Mouse (Mus musculus): Measurements from ENCODE around the gene Camk1d. TPM values are rescaled to one million over a fixed set of nuclear protein-coding genes. Genes with fewer than 3 reads are reported as not detected.

Camk1d gene
- total and polyA plus RNA-seq, 2 experiments from 2014 or later: 7.2 to 16.6 TPM

DNA sequence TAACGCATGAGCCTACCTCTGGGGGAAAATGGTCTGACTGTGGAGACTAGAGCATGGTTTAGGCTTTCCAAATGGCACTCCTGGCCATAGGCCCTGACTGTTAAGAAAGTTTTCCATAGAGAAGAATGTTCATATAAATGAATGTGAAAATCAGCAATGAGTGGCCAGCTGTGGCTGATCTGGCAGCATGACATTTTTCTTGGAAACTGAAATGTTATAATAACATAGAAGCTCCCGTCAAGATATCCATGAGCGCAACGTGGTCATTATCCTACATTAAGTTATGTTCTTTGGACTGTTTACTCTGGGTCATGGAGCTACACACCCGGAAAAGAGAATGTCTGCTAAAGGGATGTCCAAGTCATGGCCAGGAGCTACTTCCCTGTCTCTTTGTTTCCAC is 397.6 kb downstream of the Camk1d start:
- Histone ChIP-seq H3K9me3 (ENCODE audit: low read length) (no peaks in the 10 kb centered on the region), H3K9ac (replicated peaks; ENCODE audit: low read length) (no peak overlapping the region), H3K4me3 (ENCODE audit: low read length) (no peak overlapping the region), H3K27me3 (ENCODE audit: insufficient read depth, low read length) (no peaks in the 10 kb centered on the region), H3K36me3 (ENCODE audit: insufficient read depth, low read length) (no peaks in the 10 kb centered on the region), H3K4me2 (ENCODE audit: low read depth, low read length) (no peak overlapping the region), H3K4me1 (ENCODE audit: insufficient read depth, low read length) (no peaks in the 10 kb centered on the region; the same call in 1 of the 2 replicates), H3K27ac (no peak overlapping the region)
- DNase-seq (ENCODE audit: low spot score): no peak
- TF ChIP-seq CTCF (IDR thresholded peaks at IDR 0.05; ENCODE audit: low read depth): no peak
- no peak for ATAC-seq
- WGBS: 88% methylated on average over 5 of the region's 5 CpGs

DNA sequence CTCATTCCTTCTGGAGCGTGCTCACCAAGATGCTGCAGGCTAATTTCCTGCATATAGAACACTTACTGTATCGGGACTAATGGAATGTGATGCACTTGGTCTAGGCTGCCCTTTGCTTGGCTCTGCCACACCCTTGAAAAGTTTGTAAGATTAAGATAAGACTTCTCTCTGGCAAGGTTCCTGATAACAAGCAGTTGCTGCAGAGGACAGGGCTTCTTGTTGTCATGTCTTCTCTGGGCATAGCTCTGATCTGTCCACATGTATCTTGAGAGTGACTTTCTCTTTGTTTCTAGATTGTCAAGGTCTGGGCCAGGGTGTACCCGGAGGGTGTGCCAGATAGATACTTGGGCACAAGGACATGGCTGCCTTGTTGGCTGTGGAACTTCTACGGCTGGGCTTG is 398.1 kb downstream of the Camk1d start:
- H3K36me3 ChIP-seq (ENCODE audit: insufficient read depth, low read length): no peaks in the 10 kb centered on the region
- H3K4me1 ChIP-seq (ENCODE audit: insufficient read depth, low read length): no peaks in the 10 kb centered on the region; the same call in 1 of the 2 replicates
- no peak overlapping the region for H3K27ac ChIP-seq
- no peak for DNase-seq (ENCODE audit: low spot score)
- TF ChIP-seq CTCF (IDR thresholded peaks at IDR 0.05; ENCODE audit: low read depth): no peak
- no peak for ATAC-seq
- no peaks in the 10 kb centered on the region for H3K27me3 ChIP-seq (ENCODE audit: insufficient read depth, low read length)
- H3K4me3 ChIP-seq (ENCODE audit: low read length): no peak overlapping the region
- no peaks in the 10 kb centered on the region for H3K9me3 ChIP-seq (ENCODE audit: low read length)
- WGBS: 88% methylated on average over 4 of the region's 4 CpGs
- H3K4me2 ChIP-seq (ENCODE audit: low read depth, low read length): no peak overlapping the region
- H3K9ac ChIP-seq (replicated peaks; ENCODE audit: low read length): no peak overlapping the region

GRCm38 (mm10) chr2:5315291-5315828 is 399.0 kb downstream of the Camk1d start:
- no peak for ATAC-seq
- no peaks in the 10 kb centered on the region; the same call in 1 of the 2 replicates for H3K4me1 ChIP-seq (ENCODE audit: insufficient read depth, low read length)
- H3K27ac ChIP-seq: no peak overlapping the region
- no peak overlapping the region for H3K9ac ChIP-seq (replicated peaks; ENCODE audit: low read length)
- no peak for TF ChIP-seq CTCF (IDR thresholded peaks at IDR 0.05; ENCODE audit: low read depth)
- no peaks in the 10 kb centered on the region for H3K36me3 ChIP-seq (ENCODE audit: insufficient read depth, low read length)
- H3K4me2 ChIP-seq (ENCODE audit: low read depth, low read length): no peak overlapping the region
- no peak for DNase-seq (ENCODE audit: low spot score)
- no peaks in the 10 kb centered on the region for H3K27me3 ChIP-seq (ENCODE audit: insufficient read depth, low read length)
- 47% methylated on average over 8 of the region's 8 CpGs for WGBS
- H3K4me3 ChIP-seq (ENCODE audit: low read length): no peak overlapping the region
- no peaks in the 10 kb centered on the region for H3K9me3 ChIP-seq (ENCODE audit: low read length)

- Histone ChIP-seq H3K4me2 (ENCODE audit: low read depth, low read length) (no peak overlapping the region), H3K4me3 (ENCODE audit: low read length) (no peak overlapping the region), H3K9ac (replicated peaks; ENCODE audit: low read length) (no peak overlapping the region), H3K27ac (no peak overlapping the region), H3K4me1 (ENCODE audit: insufficient read depth, low read length) (no peaks in the 10 kb centered on the region; the same call in 1 of the 2 replicates), H3K36me3 (ENCODE audit: insufficient read depth, low read length) (no peaks in the 10 kb centered on the region), H3K27me3 (ENCODE audit: insufficient read depth, low read length) (no peaks in the 10 kb centered on the region), H3K9me3 (ENCODE audit: low read length) (no peaks in the 10 kb centered on the region)
- WGBS: 11% methylated on average over 9 of the region's 9 CpGs
- TF ChIP-seq CTCF (IDR thresholded peaks at IDR 0.05; ENCODE audit: low read depth): no peak
- ATAC-seq (peak; percentile 64), DNase-seq (ENCODE audit: low spot score) (peak; percentile 25)
Observed at GRCm38 (mm10) chr2:5314530-5315166, 399.7 kb downstream of the Camk1d start.

- 83% methylated on average over 3 of the region's 3 CpGs for WGBS
- H3K4me1 ChIP-seq (ENCODE audit: insufficient read depth, low read length): no peaks in the 10 kb centered on the region
- no peak overlapping the region for H3K4me3 ChIP-seq (ENCODE audit: low read length)
- no peaks in the 10 kb centered on the region for H3K9me3 ChIP-seq (ENCODE audit: low read length)
- H3K9ac ChIP-seq (replicated peaks; ENCODE audit: low read length): no peak overlapping the region
- no peak overlapping the region for H3K27ac ChIP-seq
- H3K27me3 ChIP-seq (ENCODE audit: insufficient read depth, low read length): no peaks in the 10 kb centered on the region
- DNase-seq (ENCODE audit: low spot score) (no peak), ATAC-seq (no peak)
- H3K36me3 ChIP-seq (ENCODE audit: insufficient read depth, low read length): no peaks in the 10 kb centered on the region
- no peak for TF ChIP-seq CTCF (IDR thresholded peaks at IDR 0.05; ENCODE audit: low read depth)
- no peak overlapping the region for H3K4me2 ChIP-seq (ENCODE audit: low read depth, low read length)
Observed at GRCm38 (mm10) chr2:5305156-5305555, 409.2 kb downstream of the Camk1d start.

DNA sequence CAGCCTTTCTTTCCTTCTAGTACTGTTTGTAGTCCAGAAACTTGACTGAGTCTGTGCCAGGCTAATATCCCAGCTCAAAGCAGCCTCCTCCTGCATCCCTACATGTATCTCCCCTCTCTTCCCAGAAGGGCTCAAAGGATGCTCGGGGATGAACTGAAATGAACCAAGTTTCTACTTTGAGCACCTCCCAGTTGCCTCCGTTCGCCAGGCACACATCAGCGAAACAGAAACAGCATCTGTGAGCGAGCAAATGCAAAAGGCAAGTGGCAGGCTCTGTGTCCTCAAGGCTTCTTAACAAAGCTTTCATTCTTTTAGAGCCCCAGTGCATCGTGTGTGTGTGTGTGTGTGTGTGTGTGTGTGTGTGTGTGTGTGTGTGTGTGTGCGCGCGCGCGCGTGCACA is 409.9 kb downstream of the Camk1d start:
- Histone ChIP-seq H3K9me3 (ENCODE audit: low read length) (no peaks in the 10 kb centered on the region), H3K9ac (replicated peaks; ENCODE audit: low read length) (no peak overlapping the region), H3K4me1 (ENCODE audit: insufficient read depth, low read length) (no peaks in the 10 kb centered on the region), H3K4me3 (ENCODE audit: low read length) (no peak overlapping the region), H3K36me3 (ENCODE audit: insufficient read depth, low read length) (no peaks in the 10 kb centered on the region), H3K4me2 (ENCODE audit: low read depth, low read length) (no peak overlapping the region), H3K27me3 (ENCODE audit: insufficient read depth, low read length) (no peaks in the 10 kb centered on the region), H3K27ac (no peak overlapping the region)
- ATAC-seq (no peak), DNase-seq (ENCODE audit: low spot score) (no peak)
- 85% methylated on average over 12 of the region's 12 CpGs for WGBS
- TF ChIP-seq CTCF (IDR thresholded peaks at IDR 0.05; ENCODE audit: low read depth): no peak

DNA sequence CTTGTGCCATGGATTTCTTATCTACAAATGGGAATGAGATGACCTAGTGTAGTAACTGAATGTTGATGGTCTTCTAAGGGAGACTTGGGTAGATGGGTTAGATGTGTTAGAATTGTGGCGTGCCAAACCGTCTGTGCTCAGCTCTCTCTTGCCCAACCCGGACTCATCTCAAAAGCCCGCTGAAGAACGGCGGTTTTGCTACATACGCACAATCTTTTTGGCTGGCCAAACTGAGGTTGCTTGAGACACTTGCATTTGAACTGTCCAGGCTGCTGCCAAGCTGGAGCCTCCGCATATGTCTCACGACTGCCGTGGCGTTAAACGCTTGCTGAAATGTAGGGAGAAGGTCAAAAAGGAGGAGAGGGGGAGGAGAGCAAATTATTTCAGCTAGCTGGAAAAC is 413.0 kb downstream of the Camk1d start:
- TF ChIP-seq CTCF (IDR thresholded peaks at IDR 0.05; ENCODE audit: low read depth): no peak
- Histone ChIP-seq H3K27ac (no peak overlapping the region), H3K4me3 (ENCODE audit: low read length) (no peak overlapping the region), H3K9me3 (ENCODE audit: low read length) (no peaks in the 10 kb centered on the region), H3K9ac (replicated peaks; ENCODE audit: low read length) (no peak overlapping the region), H3K27me3 (ENCODE audit: insufficient read depth, low read length) (no peaks in the 10 kb centered on the region), H3K36me3 (ENCODE audit: insufficient read depth, low read length) (no peaks in the 10 kb centered on the region), H3K4me2 (ENCODE audit: low read depth, low read length) (no peak overlapping the region), H3K4me1 (ENCODE audit: insufficient read depth, low read length) (no peaks in the 10 kb centered on the region)
- ATAC-seq: no peak
- DNase-seq (ENCODE audit: low spot score): no peak
- 90% methylated on average over 12 of the region's 12 CpGs for WGBS

Data from hindbrain, postnatal 0 days (tissue).